Mouse (Mus musculus) E14TG2a.4 (cell line): Measurements from ENCODE around the gene Krt32.

Source experiments
- CTCF ChIP-seq: conservative IDR thresholded peaks from 2 replicates; pipeline ENCODE4 v1.5.1; 2014; ENCODE audit warnings: low read length
- NANOG ChIP-seq: IDR thresholded peaks from 2 replicates; pipeline ENCODE4 v1.6.1; 2014; ENCODE audit warnings: borderline replicate concordance, low read length, mixed read lengths
- POU5F1 ChIP-seq: IDR thresholded peaks from 2 replicates; pipeline ENCODE4 v1.6.1; 2014; ENCODE audit warnings: low read length, borderline replicate concordance

- TF ChIP-seq CTCF (peak; percentile 69), POU5F1 (no peak), NANOG (no peak)
These were observed 29.2 kb downstream of the Krt32 start for GRCm38 (mm10) chr11:100058875-100059274.
